Mouse (Mus musculus) CH12.LX (cell line): ENCODE measurements around the gene Apold1. TPM values are rescaled to one million over a fixed set of nuclear protein-coding genes. Genes with fewer than 3 reads are reported as not detected.

Source experiments
- DNase-seq: peaks from one replicate; pipeline ENCODE4 v3.0.0-alpha.2; 2013; ENCODE audit errors: extremely low read depth
- H3K27ac ChIP-seq: 2 replicates; pipeline ENCODE4 v1.5.1; 2012; ENCODE audit warnings: low read depth, mild to moderate bottlenecking, control low read depth, moderate library complexity; ENCODE audit not compliant: insufficient read depth
- H3K27me3 ChIP-seq: replicated peaks from 2 replicates; pipeline ENCODE3; 2012; ENCODE audit warnings: inconsistent platforms
- H3K36me3 ChIP-seq, 2 experiments: replicated peaks in 1 of 2; 2 replicates each; pipeline versions ENCODE3 to v1.6.1; 2012; ENCODE audit warnings: inconsistent platforms in 1 of 2, low read length in 1 of 2, mild to moderate bottlenecking in 1 of 2, mixed read lengths in 1 of 2, moderate library complexity in 1 of 2; ENCODE audit not compliant: control insufficient read depth in 1 of 2, insufficient read depth in 1 of 2
- H3K4me1 ChIP-seq, 2 experiments: 2 replicates each; pipeline ENCODE4 v1.6.1; 2012; ENCODE audit warnings: inconsistent platforms in 1 of 2, moderate library complexity in 1 of 2; ENCODE audit not compliant: insufficient read depth in 2 of 2, control insufficient read depth in 1 of 2
- H3K4me2 ChIP-seq: 2 replicates; pipeline ENCODE4 v1.6.1; 2012; ENCODE audit warnings: low read depth, mild to moderate bottlenecking, control low read depth; ENCODE audit not compliant: poor library complexity, insufficient read depth, severe bottlenecking
- H3K4me3 ChIP-seq, 3 experiments: fragments of 150-350 bp in 1 of 3; sonication (generic) in 1 of 3; replicated peaks in 1 of 3; 2 replicates each; pipeline versions ENCODE3 to v1.5.1; 2011 to 2012; ENCODE audit warnings: low read depth in 2 of 3, low read length in 2 of 3, mild to moderate bottlenecking in 2 of 3, moderate library complexity in 2 of 3, control low read depth in 1 of 3, improper control_type of control experiment in 1 of 3, inconsistent platforms in 1 of 3, mixed read lengths in 1 of 3; ENCODE audit not compliant: poor library complexity in 1 of 3
- H3K79me2 ChIP-seq: replicated peaks from 2 replicates; pipeline ENCODE4 v1.6.1; 2012; ENCODE audit warnings: mild to moderate bottlenecking, moderate library complexity; ENCODE audit not compliant: control insufficient read depth, poor library complexity, insufficient read depth, severe bottlenecking; ENCODE audit errors: extremely low read depth
- H3K9ac ChIP-seq: 2 replicates; pipeline ENCODE4 v1.6.1; 2012; ENCODE audit warnings: low read depth, mild to moderate bottlenecking, control low read depth, moderate library complexity; ENCODE audit not compliant: insufficient read depth
- H3K9me3 ChIP-seq: replicated peaks from 2 replicates; pipeline ENCODE3; 2012; ENCODE audit warnings: low read length, inconsistent platforms, mixed read lengths
- BHLHE40 ChIP-seq: IDR thresholded peaks from 2 replicates; pipeline ENCODE4 v1.6.1; 2011; ENCODE audit warnings: mild to moderate bottlenecking, low read depth, low read length, improper control_type of control experiment
- CHD1 ChIP-seq: IDR thresholded peaks from 2 replicates; pipeline ENCODE4 v1.6.1; 2012; ENCODE audit warnings: low read depth, low read length, improper control_type of control experiment, inconsistent platforms
- CTCF ChIP-seq, 2 experiments: IDR thresholded peaks in 1 of 2; conservative IDR thresholded peaks in 1 of 2; 2 replicates each; pipeline ENCODE4 v1.5.1; 2011 to 2012; ENCODE audit warnings: low read depth in 2 of 2, low read length in 2 of 2, improper control_type of control experiment in 1 of 2, inconsistent platforms in 1 of 2, mild to moderate bottlenecking in 1 of 2, moderate library complexity in 1 of 2
- KAT2A ChIP-seq: IDR thresholded peaks from 2 replicates; pipeline ENCODE4 v1.6.1; 2012; ENCODE audit warnings: low read length, improper control_type of control experiment, inconsistent platforms; ENCODE audit not compliant: insufficient replicate concordance
- MAFK ChIP-seq: IDR thresholded peaks from 2 replicates; pipeline ENCODE4 v1.6.1; 2011; ENCODE audit warnings: low read length, improper control_type of control experiment; ENCODE audit not compliant: insufficient replicate concordance
- MAX ChIP-seq: IDR thresholded peaks from 2 replicates; pipeline ENCODE4 v1.6.1; 2011; ENCODE audit warnings: low read length, improper control_type of control experiment
- MXI1 ChIP-seq: IDR thresholded peaks from 2 replicates; pipeline ENCODE4 v1.6.1; 2011; ENCODE audit warnings: mild to moderate bottlenecking, low read depth, low read length, improper control_type of control experiment
- NRF1 ChIP-seq: IDR thresholded peaks from 2 replicates; pipeline ENCODE4 v1.6.1; 2014; ENCODE audit warnings: low read depth, mild to moderate bottlenecking, inconsistent platforms, low read length, improper control_type of control experiment, moderate library complexity
- PAX5 ChIP-seq: IDR thresholded peaks from 2 replicates; pipeline ENCODE4 v1.6.1; 2012; ENCODE audit warnings: low read length, inconsistent platforms, mixed read lengths
- POLR2A ChIP-seq: IDR thresholded peaks from 2 replicates; pipeline ENCODE4 v1.6.1; 2011; ENCODE audit warnings: low read depth, mild to moderate bottlenecking, improper control_type of control experiment, low read length
- RAD21 ChIP-seq: IDR thresholded peaks from 2 replicates; pipeline ENCODE4 v1.6.1; 2011; ENCODE audit warnings: low read depth, mild to moderate bottlenecking, low read length, improper control_type of control experiment, moderate library complexity
- RCOR1 ChIP-seq: conservative IDR thresholded peaks from 2 replicates; pipeline ENCODE4 v1.6.1; 2012; ENCODE audit warnings: low read depth, mild to moderate bottlenecking, inconsistent platforms, low read length, improper control_type of control experiment
- SMC3 ChIP-seq: IDR thresholded peaks from 2 replicates; pipeline ENCODE4 v1.6.1; 2011; ENCODE audit warnings: low read depth, low read length, improper control_type of control experiment
- TBP ChIP-seq: conservative IDR thresholded peaks from 2 replicates; pipeline ENCODE4 v1.6.1; 2011; ENCODE audit warnings: low read depth, low read length, improper control_type of control experiment
- USF1 ChIP-seq: IDR thresholded peaks from 2 replicates; pipeline ENCODE4 v1.6.1; 2014; ENCODE audit warnings: low read depth, mild to moderate bottlenecking, inconsistent platforms, low read length, improper control_type of control experiment
- USF2 ChIP-seq: conservative IDR thresholded peaks from 2 replicates; pipeline ENCODE4 v1.6.1; 2011; ENCODE audit warnings: low read depth, low read length, improper control_type of control experiment
- dilution Hi-C: fragments of 300-500 bp; cut with MboI; formaldehyde crosslinking; loops from 2 replicates; pipeline ENCODE4 v1.14.3; 2020; ENCODE audit warnings: low sequenced_read_pairs; ENCODE audit not compliant: extremely low pct_unique_long_range_greater_than_20kb, extremely low pct_ligation_motif_present
- in situ Hi-C: fragments of 300-500 bp; cut with MboI; formaldehyde crosslinking; loops from 3 replicates; pipeline ENCODE4 v1.14.3; 2019; ENCODE audit warnings: low sequenced_read_pairs, low pct_ligation_motif_present, low pct_unique_long_range_greater_than_20kb, mixed read lengths
- polyA plus RNA-seq: library from polyadenylated mRNA; unstranded; fragments of >175 nt; gene quantifications from 2 replicates; pipeline ENCODE4 v1.2.1, GENCODE M21; 2012; ENCODE audit warnings: low read depth; ENCODE audit not compliant: insufficient read length
- total RNA-seq, 2 experiments: library from RNA; depleted of rRNA; stranded (reverse); fragments of 300-350 nt in 1 of 2; fragments of >200 nt in 1 of 2; gene quantifications; 2 replicates each; pipeline ENCODE4 v1.2.3; 2012 to 2014

The Apold1 gene
- total and polyA plus RNA-seq, 3 experiments = 1.0 to 3.1 (median 2.7) TPM

DNA sequence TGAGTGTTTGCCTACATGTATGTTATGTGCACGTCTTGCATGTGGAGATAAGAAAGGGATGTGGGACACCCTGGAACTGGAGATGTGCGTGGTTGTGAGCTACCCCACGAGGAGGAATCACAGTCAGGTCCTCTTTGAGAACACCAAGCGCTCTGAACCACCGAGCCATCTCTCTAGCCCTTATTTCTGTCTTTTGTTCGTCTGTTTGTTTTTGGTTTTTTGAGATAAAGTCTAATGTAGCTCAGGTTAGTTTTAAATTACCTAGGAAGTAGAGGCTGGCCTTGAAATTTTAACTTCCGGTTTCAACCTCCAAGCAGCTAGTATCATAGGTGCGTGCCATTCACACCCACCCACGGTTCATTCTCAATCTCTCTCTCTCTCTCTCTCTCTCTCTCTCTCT, 34.7 kb upstream of the Apold1 start:
- TF ChIP-seq MXI1 = no peak
- no peak for TF ChIP-seq RCOR1
- H3K4me2 ChIP-seq = peak overlapping the region; percentile 11; the same call in 1 of the 2 replicates
- H3K4me1 ChIP-seq = peaks cover 6 to 31% of the 10 kb centered on the region in 2 experiments; a peak in 3 of 4 replicates
- H3K79me2 ChIP-seq = peaks cover 62% of the 10 kb centered on the region
- H3K9me3 ChIP-seq = no peaks in the 10 kb centered on the region
- DNase-seq = no peak
- H3K9ac ChIP-seq = no peak overlapping the region
- dilution Hi-C loops (no loop called here), in situ Hi-C loops (no loop called here)
- peaks cover 49 to 80% of the 10 kb centered on the region in 2 experiments for H3K36me3 ChIP-seq
- no peak overlapping the region for H3K27ac ChIP-seq
- H3K27me3 ChIP-seq = no peaks in the 10 kb centered on the region
- no peak overlapping the region for H3K4me3 ChIP-seq

DNA sequence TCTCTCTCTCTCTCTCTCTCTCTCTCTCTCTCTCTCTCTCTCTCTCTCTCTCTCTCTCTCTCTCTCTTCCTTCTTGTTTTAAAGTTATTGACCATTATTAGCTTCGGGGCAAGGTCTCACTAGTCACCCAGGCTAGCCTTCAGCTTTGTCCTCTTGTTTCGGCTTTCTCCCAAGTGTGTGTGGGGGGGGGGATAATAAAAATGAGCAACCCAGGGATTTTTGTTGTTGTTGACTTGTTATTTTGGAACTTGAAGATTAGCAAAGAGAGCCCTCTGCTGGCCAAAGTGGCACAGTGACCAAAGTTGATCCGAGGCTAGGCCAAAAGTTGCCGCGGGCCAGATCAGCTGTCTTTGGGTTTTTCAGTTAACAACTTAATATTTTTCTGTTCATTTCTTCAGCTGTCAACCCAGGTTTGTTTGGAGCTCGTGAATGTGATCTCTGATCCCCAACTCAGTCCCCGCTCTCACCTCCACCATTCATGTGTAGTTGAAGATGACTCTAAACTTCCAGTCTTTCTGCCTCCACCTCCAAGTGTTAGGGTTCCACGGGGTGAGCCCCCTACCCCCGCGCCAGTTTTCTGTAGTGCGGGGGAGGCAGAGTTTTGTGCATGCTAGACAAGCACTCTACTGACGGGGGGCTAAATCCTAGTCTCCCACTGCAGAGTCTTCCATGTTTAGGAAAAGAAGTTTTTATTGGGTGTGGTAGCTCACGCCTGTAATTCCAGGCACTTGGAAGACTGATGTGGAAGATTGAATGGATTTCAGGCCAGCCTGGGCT, 34.0 kb upstream of the Apold1 start:
- Histone ChIP-seq H3K4me3 (no peak overlapping the region), H3K79me2 (peaks cover 57% of the 10 kb centered on the region), H3K9ac (no peak overlapping the region), H3K27me3 (no peaks in the 10 kb centered on the region), H3K4me1 (peaks cover 6 to 26% of the 10 kb centered on the region in 2 experiments; a peak in 3 of 4 replicates), H3K36me3 (peaks cover 45 to 79% of the 10 kb centered on the region in 2 experiments), H3K4me2 (no peak overlapping the region), H3K27ac (no peak overlapping the region), H3K9me3 (no peaks in the 10 kb centered on the region)
- no peak for TF ChIP-seq CHD1
- TF ChIP-seq RAD21 = peak; percentile 77
- no peak for TF ChIP-seq MAFK
- TF ChIP-seq PAX5 = no peak
- TF ChIP-seq SMC3 = peak; percentile 71
- TF ChIP-seq USF1 = no peak
- no peak for TF ChIP-seq NRF1
- TF ChIP-seq CTCF (conservative IDR thresholded peaks at IDR 0.05 in 1 of 2, IDR thresholded peaks at IDR 0.05 in 1 of 2; ENCODE audit: low read depth in 2 of 2, low read length in 2 of 2) = peak; percentile 30 to 79; a peak in 3 of 4 replicates
- TF ChIP-seq KAT2A = no peak
- no peak for TF ChIP-seq MAX
- TF ChIP-seq BHLHE40 = no peak
- no peak for TF ChIP-seq TBP
- TF ChIP-seq RCOR1 = no peak
- TF ChIP-seq POLR2A = no peak
- no peak for TF ChIP-seq USF2
- in situ Hi-C loops = no loop called here
- peak; percentile 75 for DNase-seq
- dilution Hi-C loops = no loop called here
